Comparison of ENCODE assay signal across 11 mouse cellular contexts in the genomic region with DNA sequence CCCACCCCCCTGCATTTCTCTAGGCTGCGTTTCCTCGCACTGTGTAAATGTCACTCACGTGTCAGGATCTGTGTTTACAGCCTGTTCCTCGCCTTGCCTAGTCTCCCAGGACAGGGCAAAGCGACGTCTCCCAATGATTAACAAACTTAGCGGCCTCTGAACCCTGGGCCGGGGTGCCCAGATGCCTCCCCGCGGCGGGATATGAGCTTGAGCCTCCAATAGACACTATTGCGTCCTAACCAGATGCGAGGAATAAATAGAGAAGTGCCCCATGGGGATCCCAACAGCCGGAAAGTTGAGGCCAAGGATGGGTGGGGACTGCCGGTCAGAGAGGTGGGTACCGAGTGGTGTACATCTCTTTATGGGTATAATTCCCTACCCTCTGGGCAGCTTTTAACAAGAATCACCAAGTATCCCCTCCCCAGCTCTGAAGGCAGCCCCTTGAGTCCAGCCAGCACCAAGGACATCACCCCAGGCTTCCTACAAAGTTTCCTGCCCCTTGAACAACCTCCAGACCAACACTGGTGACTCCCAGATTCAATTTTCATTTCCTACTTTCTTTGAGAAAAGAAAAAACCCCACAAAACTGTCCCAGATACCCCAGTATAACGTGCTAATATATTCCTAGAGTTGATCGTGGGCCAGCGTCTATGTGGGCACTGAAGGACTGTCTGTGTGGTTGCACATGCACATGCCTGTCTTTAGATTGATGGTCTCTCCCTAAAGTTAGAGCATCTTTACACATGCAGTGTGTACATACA. TPM values are rescaled to one million over a fixed set of nuclear protein-coding genes. Genes with fewer than 3 reads are reported as not detected.
A peak's percentile ranks its signal among the peaks of the same experiment; 100 is the strongest.
DNase-seq lines count a peak whose midpoint lies in the region; ATAC-seq and TF ChIP-seq lines count a peak whose summit lies in the region.
"Had no signal": no experiment of that assay in that cellular context is flagged by ENCODE, and none has a peak within 500 bp of the region (broad histone marks: within the 10 kb centered on the region; RNA-seq: fewer than 3 reads in every experiment).

No protein-coding gene starts in this region.

- H3K27me3 ChIP-seq in hindbrain, embryonic 10.5 days (ENCODE audit: insufficient read depth, poor library complexity, severe bottlenecking), result peaks cover 100% of the 10 kb centered on the region
- H3K27me3 ChIP-seq in hindbrain, postnatal 0 days (ENCODE audit: insufficient read depth, low read length), result peaks cover 90% of the 10 kb centered on the region
- peaks cover 14% of the 10 kb centered on the region for H3K27me3 ChIP-seq in forebrain, embryonic 14.5 days (replicated peaks; ENCODE audit: control insufficient read depth, insufficient read depth, low read length)
- peaks cover 100% of the 10 kb centered on the region for H3K27me3 ChIP-seq in liver, embryonic 12.5 days (replicated peaks)

- peaks cover 64% of the 10 kb centered on the region for H3K4me1 ChIP-seq in hindbrain, embryonic 10.5 days (replicated peaks)
- H3K4me1 ChIP-seq in hindbrain, postnatal 0 days (ENCODE audit: insufficient read depth, low read length), result peaks cover 7% of the 10 kb centered on the region; the same call in 1 of the 2 replicates
- peaks cover 26% of the 10 kb centered on the region for H3K4me1 ChIP-seq in forebrain, embryonic 14.5 days (ENCODE audit: control insufficient read depth, insufficient read depth, low read length)
- H3K4me1 ChIP-seq in liver, embryonic 12.5 days, result peaks cover 21% of the 10 kb centered on the region

- peak overlapping the region; percentile 52 for H3K4me3 ChIP-seq in hindbrain, embryonic 10.5 days
- H3K4me3 ChIP-seq in hindbrain, postnatal 0 days (ENCODE audit: low read length), result no peak overlapping the region
- H3K4me3 ChIP-seq in forebrain, embryonic 14.5 days (ENCODE audit: low read depth, low read length), result peak overlapping the region; percentile 90
- H3K4me3 ChIP-seq in liver, embryonic 12.5 days, result no peak overlapping the region

- no peaks in the 10 kb centered on the region for H3K9me3 ChIP-seq in hindbrain, embryonic 10.5 days
- no peaks in the 10 kb centered on the region for H3K9me3 ChIP-seq in hindbrain, postnatal 0 days (ENCODE audit: low read length)
- no peaks in the 10 kb centered on the region for H3K9me3 ChIP-seq in forebrain, embryonic 14.5 days (replicated peaks; ENCODE audit: control insufficient read depth, low read length)
- no peaks in the 10 kb centered on the region for H3K9me3 ChIP-seq in liver, embryonic 12.5 days (replicated peaks)

- WGBS in hindbrain, embryonic 10.5 days, result under 1% methylated on average over 19 of the region's 19 CpGs
- 3% methylated on average over 19 of the region's 19 CpGs for WGBS in hindbrain, postnatal 0 days
- WGBS in forebrain, embryonic 14.5 days, result 3% methylated on average over 19 of the region's 19 CpGs
- WGBS in liver, embryonic 12.5 days (ENCODE audit: insufficient replicate concordance), result 3% methylated on average over 19 of the region's 19 CpGs

- no peaks in the 10 kb centered on the region for H3K36me3 ChIP-seq in hindbrain, embryonic 10.5 days
- no peaks in the 10 kb centered on the region for H3K36me3 ChIP-seq in hindbrain, postnatal 0 days (ENCODE audit: insufficient read depth, low read length)
- H3K36me3 ChIP-seq in forebrain, embryonic 14.5 days (ENCODE audit: control insufficient read depth, insufficient read depth, low read length), result peaks cover 8% of the 10 kb centered on the region
- no peaks in the 10 kb centered on the region for H3K36me3 ChIP-seq in liver, embryonic 12.5 days

- no peak for DNase-seq in hindbrain, embryonic 10.5 days (ENCODE audit: low spot score)
- DNase-seq in hindbrain, postnatal 0 days (ENCODE audit: low spot score), result no peak
- peak; percentile 52 for DNase-seq in Muller cell, postnatal 12 days (ENCODE audit: inconsistent ontology term)
- DNase-seq in forebrain, embryonic 14.5 days (ENCODE audit: low spot score), result no peak
- DNase-seq in layer of hippocampus, adult 18-20 months (ENCODE audit: low spot score in 2 of 2), result no peak
- no peak for DNase-seq in cerebellum, adult 18-20 months
- DNase-seq: right cerebral cortex, postnatal 25 days; thymus, adult 18-20 months had no signal

- TF ChIP-seq CTCF in hindbrain, postnatal 0 days (IDR thresholded peaks at IDR 0.05; ENCODE audit: low read depth), result no peak

- no peak for ATAC-seq in hindbrain, postnatal 0 days
- ATAC-seq in forebrain, embryonic 14.5 days, result no peak
- ATAC-seq in liver, embryonic 12.5 days, result no peak
- no peak for ATAC-seq in erythroblast, adult 5-6 weeks (replicated peaks; ENCODE audit: low FRiP score, poor library complexity, severe bottlenecking)
- ATAC-seq: intestine, postnatal 0 days had no signal

- no peak overlapping the region for H3K9ac ChIP-seq in hindbrain, postnatal 0 days (replicated peaks; ENCODE audit: low read length)
- H3K9ac ChIP-seq in forebrain, embryonic 14.5 days (ENCODE audit: low read length), result peak overlapping the region; percentile 99
- no peak overlapping the region for H3K9ac ChIP-seq in liver, embryonic 12.5 days

- H3K4me2 ChIP-seq in hindbrain, postnatal 0 days (ENCODE audit: low read depth, low read length), result no peak overlapping the region
- peak overlapping the region; percentile 91 for H3K4me2 ChIP-seq in forebrain, embryonic 14.5 days (ENCODE audit: low read length)
- peak overlapping the region; percentile 50; the same call in 1 of the 2 replicates for H3K4me2 ChIP-seq in liver, embryonic 12.5 days

- peak overlapping the region; percentile 86 for H3K27ac ChIP-seq in hindbrain, embryonic 10.5 days
- H3K27ac ChIP-seq in hindbrain, postnatal 0 days, result no peak overlapping the region
- peak overlapping the region; percentile 98 for H3K27ac ChIP-seq in forebrain, embryonic 14.5 days (ENCODE audit: low read depth, low read length)
- H3K27ac ChIP-seq in liver, embryonic 12.5 days, result no peak overlapping the region

RNA-seq across cellular contexts. Expression of gene Lhx2, which starts 9.8 kb away (rescaled TPM):
- 17.4 and 26.4 TPM in 2 replicates for polyA plus RNA-seq in hindbrain, embryonic 10.5 days (2016; fragmentation: Nextera tagmentation; extraction: Ambion mirVana)
- total RNA-seq in hindbrain, postnatal 0 days (2014; rRNA removed), result 22.2 and 33.2 TPM in 2 replicates
- 4.6 and 7.3 TPM in 2 replicates for polyA plus RNA-seq in hindbrain, postnatal 0 days (2015; fragmentation: Nextera tagmentation; extraction: Ambion mirVana)
- 85.1 and 102 TPM in 2 replicates for polyA plus RNA-seq in forebrain, embryonic 14.5 days (2014; fragmentation: Nextera tagmentation; extraction: Ambion mirVana)
- 8.2 and 8.6 TPM in 2 replicates for polyA plus RNA-seq in liver, embryonic 12.5 days (2016; fragmentation: Nextera tagmentation; extraction: Ambion mirVana)
- total RNA-seq in erythroblast, adult 5-6 weeks (2015; ENCODE audit: low replicate concordance), result not detected in 2 replicates
- not detected in 2 replicates for total RNA-seq in erythroblast, adult 5-6 weeks (2017; ENCODE audit: low replicate concordance)
- 100 to 1,000 TPM in 1 of 2 experiments, 10 to 100 TPM in 1; 94.8 to 106 TPM for total RNA-seq in layer of hippocampus, adult 18-20 months (2021)
- polyA plus RNA-seq: intestine, postnatal 0 days had no signal

Comparison
In these comparisons a context has a peak if more than half of its experiments do, and no peak if none do; other contexts are left out.
1. H3K27ac ChIP-seq: peak in hindbrain, embryonic 10.5 days (single experiment) and forebrain, embryonic 14.5 days (single experiment); none in hindbrain, postnatal 0 days (single experiment) and liver, embryonic 12.5 days (single experiment).
2. H3K4me3 ChIP-seq: peak in hindbrain, embryonic 10.5 days (single experiment) and forebrain, embryonic 14.5 days (single experiment); none in hindbrain, postnatal 0 days (single experiment) and liver, embryonic 12.5 days (single experiment).